Mouse (Mus musculus) sigmoid colon, adult 10 weeks (tissue): ENCODE data around the gene Catsper3. TPM values are rescaled to one million over a fixed set of nuclear protein-coding genes. Genes with fewer than 3 reads are reported as not detected.

ENCODE experiments used
- polyA plus RNA-seq: library from polyadenylated mRNA; stranded (reverse); fragments of 350-450 nt; fragmentation: Illumina TruSeq; extraction: RNeasy Lipid Tissue Mini Kit (QIAGEN cat#74804); gene quantifications from one replicate; pipeline ENCODE4 v1.2.3, GENCODE M21; 2014; ENCODE audit warnings: low read depth, low replicate concordance

The Catsper3 gene
- polyA plus RNA-seq, result not detected

DNA sequence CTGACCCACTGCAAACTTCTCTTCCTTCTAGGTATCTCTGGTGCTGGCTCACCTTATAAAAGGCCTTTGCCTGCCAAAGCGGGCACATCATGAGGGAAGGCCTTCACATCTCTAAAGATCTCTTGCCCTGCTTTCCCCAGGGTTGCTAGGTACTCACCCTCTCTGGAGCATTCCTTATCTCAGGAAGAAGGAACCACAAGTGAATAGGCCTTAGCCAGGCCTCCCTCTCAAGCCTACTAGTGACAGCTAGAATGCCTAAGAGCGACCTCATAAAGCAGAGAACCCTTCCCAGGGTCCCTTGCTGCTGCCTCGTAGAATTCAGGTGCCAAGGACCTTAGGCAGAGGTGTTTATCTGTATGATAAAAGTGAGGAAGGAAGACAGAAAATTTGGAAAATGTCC, at the start of gene Catsper3:
Catsper3 (plus strand) TSS at position 301 of the 400 bp plus-strand sequence.

DNA sequence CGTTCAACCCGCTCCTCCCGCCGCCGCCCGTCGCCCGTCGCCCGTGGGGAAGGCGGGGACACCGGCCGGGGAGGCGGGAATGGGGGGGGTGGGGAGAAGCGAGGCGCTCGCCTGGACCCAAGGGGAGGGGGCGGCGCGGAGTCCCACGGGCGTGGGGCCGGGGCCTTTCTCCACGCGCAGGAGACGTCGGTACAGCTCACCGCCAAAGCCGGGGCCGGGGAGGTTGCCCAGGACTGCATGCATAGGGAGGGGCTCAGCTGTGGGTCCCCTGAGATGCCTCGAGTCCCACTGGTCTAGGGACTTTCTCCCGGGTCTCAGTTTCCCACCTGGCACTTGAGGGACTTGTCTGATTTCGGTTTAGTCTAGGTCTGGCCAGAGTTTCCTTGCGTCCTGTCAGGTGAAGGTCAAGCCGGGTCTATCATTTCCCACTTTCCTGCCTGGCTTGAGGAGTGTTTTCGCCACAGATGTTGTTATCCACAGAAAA, 51.8 kb downstream of the Catsper3 start, which contains the start of gene Pitx1:
Pitx1 (minus strand) TSS at position 51 of the 484 bp plus-strand sequence.

Other genes with a start within 250 kb of the Catsper3 start
- 1.0 TPM for gene Ddx41, start 247.9 kb upstream of the Catsper3 start, polyA plus RNA-seq
- 7.6 TPM for gene Fam193b, start 213.4 kb upstream of the Catsper3 start, polyA plus RNA-seq
- gene Tmed9, start 210.8 kb upstream of the Catsper3 start, polyA plus RNA-seq, result 57.2 TPM
- 3.3 TPM for gene B4galt7, start 184.7 kb upstream of the Catsper3 start, polyA plus RNA-seq
- 57.1 TPM for gene Caml, start 161.6 kb upstream of the Catsper3 start, polyA plus RNA-seq
- 91.2 TPM for gene Ddx46, start 149.5 kb upstream of the Catsper3 start, polyA plus RNA-seq
- gene B230219D22Rik, start 91.4 kb upstream of the Catsper3 start, polyA plus RNA-seq, result 129 TPM
- gene Txndc15, start 69.9 kb upstream of the Catsper3 start, polyA plus RNA-seq, result 84.2 TPM
- gene Pcbd2, start 57.2 kb upstream of the Catsper3 start, polyA plus RNA-seq, result 12.6 TPM
- 0.22 TPM for gene Pitx1, start 51.6 kb downstream of the Catsper3 start, polyA plus RNA-seq